Mouse (Mus musculus): Measurements from ENCODE around the gene Klf17. TPM values are rescaled to one million over a fixed set of nuclear protein-coding genes. Genes with fewer than 3 reads are reported as not detected.

Gene Klf17
- polyA plus RNA-seq, 1 experiment from 2014 or later = not detected

- ATAC-seq (ENCODE audit: low read depth) = no peak
- Histone ChIP-seq H3K9me3 (replicated peaks; ENCODE audit: control insufficient read depth, low read length) (no peaks in the 10 kb centered on the region), H3K4me3 (ENCODE audit: low read depth, low read length) (no peak overlapping the region), H3K9ac (ENCODE audit: low read depth, low read length) (no peak overlapping the region), H3K27me3 (ENCODE audit: control insufficient read depth, insufficient read depth, low read depth, low read length) (no peaks in the 10 kb centered on the region), H3K4me1 (ENCODE audit: control insufficient read depth, low read depth, low read length) (no peaks in the 10 kb centered on the region), H3K4me2 (ENCODE audit: low read depth, low read length) (no peak overlapping the region), H3K36me3 (ENCODE audit: control insufficient read depth, insufficient read depth) (no peaks in the 10 kb centered on the region), H3K27ac (ENCODE audit: low read length) (no peak overlapping the region)
- WGBS (ENCODE audit: insufficient replicate concordance) = 50% methylated on average over 3 of the region's 3 CpGs
These were observed 56.5 kb downstream of the Klf17 start for GRCm38 (mm10) chr4:117708780-117709550.

Other genes starting within 250 kb of the Klf17 start
- gene Eri3, start 215.3 kb downstream of the Klf17 start, polyA plus RNA-seq (2015; fragmentation: Nextera tagmentation; extraction: Ambion mirVana) = 24.7 and 26.8 TPM in 2 replicates
- 15.8 and 17.1 TPM in 2 replicates for gene Dmap1, start 83.4 kb downstream of the Klf17 start, polyA plus RNA-seq (2015; fragmentation: Nextera tagmentation; extraction: Ambion mirVana)
- not detected in 2 replicates for gene Gm12845, start 41.2 kb downstream of the Klf17 start, polyA plus RNA-seq (2015; fragmentation: Nextera tagmentation; extraction: Ambion mirVana)
- gene Slc6a9, start 68.9 kb upstream of the Klf17 start, polyA plus RNA-seq (2015; fragmentation: Nextera tagmentation; extraction: Ambion mirVana) = 46.7 and 53.7 TPM in 2 replicates
- 0.88 and 1.1 TPM in 2 replicates for gene Ccdc24, start 106.9 kb upstream of the Klf17 start, polyA plus RNA-seq (2015; fragmentation: Nextera tagmentation; extraction: Ambion mirVana)
- 0.76 and 1.3 TPM in 2 replicates for gene B4galt2, start 117.8 kb upstream of the Klf17 start, polyA plus RNA-seq (2015; fragmentation: Nextera tagmentation; extraction: Ambion mirVana)
- 160 and 165 TPM in 2 replicates for gene Atp6v0b, start 121.7 kb upstream of the Klf17 start, polyA plus RNA-seq (2015; fragmentation: Nextera tagmentation; extraction: Ambion mirVana)
- gene Dph2, start 126.4 kb upstream of the Klf17 start, polyA plus RNA-seq (2015; fragmentation: Nextera tagmentation; extraction: Ambion mirVana) = 5.1 and 5.8 TPM in 2 replicates
- gene Ipo13, start 149.4 kb upstream of the Klf17 start, polyA plus RNA-seq (2015; fragmentation: Nextera tagmentation; extraction: Ambion mirVana) = 17.4 and 17.5 TPM in 2 replicates
- 2.2 and 2.3 TPM in 2 replicates for gene Artn, start 164.1 kb upstream of the Klf17 start, polyA plus RNA-seq (2015; fragmentation: Nextera tagmentation; extraction: Ambion mirVana)

All from liver, embryonic 16.5 days (tissue).